Mouse (Mus musculus) olfactory bulb, adult 2 months (tissue): ENCODE measurements around the gene Surf6. TPM values are rescaled to one million over a fixed set of nuclear protein-coding genes. Genes with fewer than 3 reads are reported as not detected.

ENCODE experiments used
- H3K27ac ChIP-seq: fragments of 200-500 bp; 2 replicates; pipeline ENCODE4 v1.5.1; 2012; ENCODE audit warnings: low read depth, low read length; ENCODE audit not compliant: insufficient read depth
- H3K4me1 ChIP-seq: fragments of 200-500 bp; 2 replicates; pipeline ENCODE4 v1.6.1; 2012; ENCODE audit warnings: low read length; ENCODE audit not compliant: control insufficient read depth, insufficient read depth
- H3K4me3 ChIP-seq: fragments of 200-500 bp; 2 replicates; pipeline ENCODE4 v1.5.1; 2012; ENCODE audit warnings: mild to moderate bottlenecking, low read depth, low read length, moderate library complexity; ENCODE audit not compliant: insufficient read depth
- CTCF ChIP-seq: fragments of 200-500 bp; IDR thresholded peaks from 2 replicates; pipeline ENCODE4 v1.5.1; 2012; ENCODE audit warnings: low read depth, mild to moderate bottlenecking, low read length, moderate library complexity; ENCODE audit not compliant: insufficient read depth
- POLR2A ChIP-seq: fragments of 200-500 bp; IDR thresholded peaks from 2 replicates; pipeline ENCODE4 v1.6.1; 2012; ENCODE audit warnings: mild to moderate bottlenecking, low read depth, low read length, moderate library complexity; ENCODE audit not compliant: insufficient read depth
- WGBS: fragments of 180-500 bp; shearing (Covaris S2); methylation state at CpG from one replicate; pipeline ENCODE4 v1.1.7; 2018; 5-methylcytosine and 5-hydroxymethylcytosine counted together
- polyA plus RNA-seq: library from polyadenylated mRNA; stranded (reverse); fragments of >200 nt; gene quantifications from 2 replicates; pipeline ENCODE4 v1.2.4, GENCODE M21; 2012; ENCODE audit warnings: low replicate concordance; ENCODE audit not compliant: missing spikeins, insufficient read depth, insufficient read length

The Surf6 gene
- polyA plus RNA-seq, 1 experiment = not detected

- TF ChIP-seq CTCF = no peak
- TF ChIP-seq POLR2A = no peak
- peaks cover 25% of the 10 kb centered on the region for H3K4me1 ChIP-seq
- WGBS = 57% methylated on average over 8 of the region's 8 CpGs
- H3K4me3 ChIP-seq = no peak overlapping the region
- H3K27ac ChIP-seq = no peak overlapping the region
These were observed 11.7 kb upstream of the Surf6 start for GRCm38 (mm10) chr2:26914148-26914941.

DNA sequence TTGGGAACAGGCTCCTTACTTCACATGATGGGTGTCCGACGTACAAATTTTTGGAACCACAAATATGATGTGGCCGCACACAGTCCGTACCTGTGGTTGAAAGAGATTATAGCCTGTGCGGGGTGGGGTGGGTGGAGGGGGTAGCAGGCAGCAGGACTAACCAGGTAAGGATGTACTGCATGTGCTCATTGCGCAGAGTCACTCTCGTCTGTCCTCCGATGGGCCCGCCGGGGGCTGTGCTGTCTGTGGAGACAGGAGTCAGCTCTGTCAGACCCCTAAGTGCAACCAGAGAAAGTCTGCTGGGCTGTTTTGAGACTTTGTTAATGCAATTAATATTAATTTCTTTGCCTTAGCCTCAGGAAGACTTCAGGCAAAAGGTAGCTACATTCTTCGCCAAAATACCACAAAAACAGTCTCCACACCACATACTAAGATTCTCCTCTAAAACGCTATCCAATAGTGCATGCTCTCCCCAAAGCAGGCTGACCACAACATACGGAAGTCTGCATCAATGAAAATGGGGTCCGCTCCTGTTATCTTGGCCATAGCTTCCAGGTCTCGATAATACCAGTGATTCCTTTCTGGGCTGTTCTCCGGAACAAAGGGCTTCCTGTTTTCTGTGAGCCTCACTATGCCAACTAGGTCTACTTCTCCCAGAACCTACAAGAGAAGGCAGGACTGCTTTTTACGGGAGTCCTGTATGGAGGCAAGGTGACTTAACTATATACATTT lies 10.9 kb upstream of the Surf6 start:
- TF ChIP-seq POLR2A (no peak), CTCF (no peak)
- Histone ChIP-seq H3K4me1 (peaks cover 30% of the 10 kb centered on the region), H3K4me3 (no peak overlapping the region), H3K27ac (no peak overlapping the region)
- 76% methylated on average over 17 of the region's 17 CpGs for WGBS

GRCm38 (mm10) chr2:26912253-26912770 lies 9.6 kb upstream of the Surf6 start:
- TF ChIP-seq POLR2A (no peak), CTCF (no peak)
- Histone ChIP-seq H3K4me3 (0 out of 2 replicates have a peak overlapping the region, but pooled peaks have one; percentile 84), H3K4me1 (peaks cover 28% of the 10 kb centered on the region), H3K27ac (no peak overlapping the region)
- 57% methylated on average over 5 of the region's 5 CpGs for WGBS

GRCm38 (mm10) chr2:26910994-26911765 lies 8.5 kb upstream of the Surf6 start:
- Histone ChIP-seq H3K27ac (peak overlapping the region; percentile 80), H3K4me3 (peak overlapping the region; percentile 84), H3K4me1 (peaks cover 26% of the 10 kb centered on the region)
- TF ChIP-seq POLR2A (no peak), CTCF (no peak)
- under 1% methylated on average over 37 of the region's 37 CpGs for WGBS

DNA sequence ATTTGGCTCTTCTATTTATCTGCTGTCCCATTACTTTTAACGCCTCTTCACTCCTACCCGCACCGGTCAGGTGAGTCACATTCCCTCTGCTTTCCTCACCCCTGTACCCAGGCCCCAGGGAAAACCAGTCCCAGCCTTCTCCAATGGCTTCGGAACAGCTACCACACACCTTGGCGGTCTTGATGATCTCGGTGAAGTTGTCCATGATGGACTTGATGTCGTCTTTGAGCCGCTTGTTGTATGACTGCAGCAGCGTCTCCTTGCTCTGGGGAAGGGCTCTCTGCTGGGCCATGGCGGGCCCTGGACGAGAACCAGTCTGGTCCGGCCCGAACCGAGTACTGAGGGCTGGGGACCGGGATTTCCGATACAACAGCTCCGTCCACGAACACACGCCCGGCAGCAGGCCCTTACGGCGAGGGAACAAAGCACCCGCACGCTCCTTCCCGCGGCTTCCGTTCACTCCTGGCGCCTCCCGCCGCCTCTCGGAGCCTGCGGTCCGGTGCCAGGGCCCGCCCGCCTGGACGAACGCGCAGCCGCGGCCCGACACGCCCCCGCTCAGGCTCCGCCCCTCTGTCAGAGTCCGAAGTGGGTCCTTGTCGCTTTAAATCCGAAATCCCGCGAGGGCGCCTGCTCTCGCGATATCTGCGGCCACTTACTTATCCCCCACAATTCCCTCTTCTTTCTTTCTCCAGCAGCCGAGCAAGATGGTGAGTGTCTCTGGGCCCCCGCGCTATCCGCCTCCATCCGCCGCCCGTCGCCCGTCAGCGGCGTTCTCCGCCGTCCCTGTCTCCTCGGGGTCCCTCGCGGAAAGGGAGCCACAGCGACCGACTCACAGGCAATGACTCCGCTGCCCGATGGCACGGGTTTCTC lies 7.7 kb upstream of the Surf6 start, which contains the start of the genes Med22 and Rpl7a:
Gene Med22 (minus strand): TSS at position 554 of the 870 bp plus-strand sequence.
Gene Rpl7a (plus strand): TSS at position 641 of the 870 bp plus-strand sequence.
- Histone ChIP-seq H3K4me1 (peaks cover 23% of the 10 kb centered on the region), H3K27ac (peak within 1 kb of the TSS; percentile 80), H3K4me3 (peak within 1 kb of the TSS; percentile 84)
- WGBS = 0% methylated on average over 61 of the region's 74 CpGs
- TF ChIP-seq CTCF (no peak), POLR2A (peak; percentile 95)

DNA sequence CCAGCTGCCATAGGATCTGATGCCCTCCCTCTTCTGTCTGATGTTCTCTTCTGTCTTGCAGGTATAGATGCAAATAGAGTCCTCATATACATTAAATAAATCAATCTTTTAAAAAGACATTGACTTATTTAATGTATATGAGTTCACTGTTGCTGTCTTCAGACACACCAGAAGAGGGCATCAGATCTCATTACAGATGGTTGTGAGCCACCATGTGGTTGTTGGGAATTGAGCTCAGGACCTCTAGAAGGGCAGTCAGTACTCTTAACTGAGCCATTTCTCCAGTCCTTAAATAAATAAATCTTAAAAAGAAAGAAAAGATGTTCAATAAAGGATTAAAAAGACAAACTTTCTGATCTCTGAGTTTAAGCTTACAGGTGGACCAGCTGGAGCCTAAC lies 6.7 kb upstream of the Surf6 start:
- Histone ChIP-seq H3K4me3 (no peak overlapping the region), H3K27ac (no peak overlapping the region), H3K4me1 (peaks cover 20% of the 10 kb centered on the region)
- no peak for TF ChIP-seq POLR2A
- TF ChIP-seq CTCF = no peak

DNA sequence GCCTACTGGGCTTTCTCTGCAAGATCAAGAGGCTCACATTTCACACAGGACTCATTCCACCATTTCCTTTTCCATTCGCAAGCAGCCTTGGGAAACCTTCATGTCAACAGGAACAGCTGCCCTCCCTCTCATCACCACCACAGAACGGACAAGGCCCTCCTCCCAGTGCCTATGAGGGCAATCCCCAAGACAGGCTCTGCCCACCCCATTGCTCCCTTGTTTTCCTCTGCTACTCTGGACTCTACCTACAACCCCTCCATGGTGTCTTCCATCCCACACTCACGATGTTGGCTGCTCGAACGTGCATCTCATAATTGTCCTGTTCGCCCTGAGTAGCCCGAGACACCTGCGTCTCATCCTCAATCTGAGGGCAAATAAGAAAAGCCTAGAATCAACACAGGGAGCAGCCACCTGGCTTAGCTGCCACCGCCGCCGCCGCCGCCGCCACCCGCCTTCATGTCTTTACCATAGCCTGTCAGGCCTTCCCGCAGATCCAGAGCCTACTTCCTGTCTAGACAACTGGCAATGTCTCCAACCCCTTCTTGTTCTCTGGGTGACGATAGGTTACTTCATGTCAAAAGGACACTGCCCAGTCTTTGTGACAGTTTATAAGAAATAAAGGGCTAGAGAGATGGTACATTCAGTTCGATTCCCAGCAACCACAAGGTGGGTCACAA lies 6.2 kb upstream of the Surf6 start:
- peak overlapping the region; percentile 17 for H3K4me3 ChIP-seq
- no peak overlapping the region for H3K27ac ChIP-seq
- WGBS = 71% methylated on average over 18 of the region's 18 CpGs
- peaks cover 21% of the 10 kb centered on the region for H3K4me1 ChIP-seq
- TF ChIP-seq CTCF = no peak
- no peak for TF ChIP-seq POLR2A

DNA sequence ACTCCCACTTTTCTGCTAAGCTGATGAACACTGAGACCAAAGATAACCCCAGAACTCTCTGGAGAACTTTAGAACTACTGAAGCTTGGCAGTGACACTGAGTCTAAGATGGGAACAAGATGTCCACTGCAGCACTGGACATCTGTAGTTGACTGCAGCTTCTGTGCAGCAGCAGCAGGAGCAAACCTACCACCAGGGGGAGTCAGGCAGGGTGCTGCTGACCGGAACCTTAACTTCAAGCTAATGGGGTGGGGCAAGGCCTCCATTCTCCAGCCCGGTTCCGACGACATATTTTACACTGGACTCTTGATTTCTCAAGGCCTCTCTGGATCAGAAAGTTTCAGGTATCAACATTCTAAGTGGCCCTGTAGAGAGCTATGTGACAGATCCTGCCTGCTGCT lies 4.4 kb upstream of the Surf6 start:
- H3K27ac ChIP-seq = no peak overlapping the region
- H3K4me3 ChIP-seq = no peak overlapping the region
- H3K4me1 ChIP-seq = peaks cover 21% of the 10 kb centered on the region
- TF ChIP-seq POLR2A (no peak), CTCF (peak; percentile 59)
- 35% methylated on average over 4 of the region's 4 CpGs for WGBS
